Comparison of ENCODE assay signal across 9 mouse cellular contexts in the genomic region with DNA sequence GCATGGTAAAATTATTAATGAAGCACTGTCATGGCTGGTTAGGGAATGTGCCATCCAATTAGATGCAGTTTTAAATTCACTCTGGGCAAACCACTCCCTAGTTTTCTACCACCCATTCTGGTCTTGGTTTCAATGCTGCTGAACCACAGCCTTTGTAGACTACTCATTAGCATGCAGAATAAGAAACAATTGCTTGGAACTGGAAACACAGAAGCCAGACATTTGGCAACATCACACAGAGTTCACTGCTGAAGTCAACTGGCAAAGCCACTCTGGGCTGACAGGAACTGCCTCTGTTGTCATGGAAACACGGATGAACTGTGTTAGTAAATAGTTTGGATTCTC. TPM values are rescaled to one million over a fixed set of nuclear protein-coding genes. Genes with fewer than 3 reads are reported as not detected.
A peak's percentile ranks its signal among the peaks of the same experiment; 100 is the strongest.
DNase-seq lines count a peak whose midpoint lies in the region; ATAC-seq lines count a peak whose summit lies in the region.
"Had no signal": no experiment of that assay in that cellular context is flagged by ENCODE, and none has a peak within 500 bp of the region (broad histone marks: within the 10 kb centered on the region; RNA-seq: fewer than 3 reads in every experiment).

No protein-coding gene starts in this region.

- intact Hi-C loops in left cerebral cortex, postnatal 25 days (cut with DNase I): loop anchor here (2.0 kb wide), 1 partner anchor 50 kb away; the partner anchor contains the start of gene Mapk10

- H3K9me3 ChIP-seq in forebrain, embryonic 14.5 days (replicated peaks; ENCODE audit: control insufficient read depth, low read length): no peaks in the 10 kb centered on the region

- DNase-seq in right cerebral cortex, adult 2 months (ENCODE audit: low spot score in 2 of 2): peak; percentile 45 to 52
- no peak for DNase-seq in right cerebral cortex, postnatal 25 days
- peak; percentile 96 for DNase-seq in forebrain, embryonic 14.5 days (ENCODE audit: low spot score)
- peak; percentile 58 to 75 for DNase-seq in left cerebral cortex, postnatal 25 days (ENCODE audit: low spot score in 2 of 2)
- DNase-seq in retina, postnatal 1 day: peak; percentile 83
- no peak for DNase-seq in spleen, adult 12 weeks (ENCODE audit: low spot score)
- no peak for DNase-seq in kidney, postnatal 10 days
- DNase-seq in adrenal gland, adult 18-20 months (ENCODE audit: low spot score in 2 of 2): no peak

- H3K4me2 ChIP-seq in forebrain, embryonic 14.5 days (ENCODE audit: low read length): peak overlapping the region; percentile 26

- H3K36me3 ChIP-seq in forebrain, embryonic 14.5 days (ENCODE audit: control insufficient read depth, insufficient read depth, low read length): no peaks in the 10 kb centered on the region

- peak overlapping the region; percentile 92 for H3K27ac ChIP-seq in forebrain, embryonic 14.5 days (ENCODE audit: low read depth, low read length)
- H3K27ac ChIP-seq: macrophage had no signal

- H3K4me3 ChIP-seq in forebrain, embryonic 14.5 days (ENCODE audit: low read depth, low read length): no peak overlapping the region

- peak; percentile 92 for ATAC-seq in forebrain, embryonic 14.5 days

- H3K27me3 ChIP-seq in forebrain, embryonic 14.5 days (replicated peaks; ENCODE audit: control insufficient read depth, insufficient read depth, low read length): no peaks in the 10 kb centered on the region

- H3K4me1 ChIP-seq in forebrain, embryonic 14.5 days (ENCODE audit: control insufficient read depth, insufficient read depth, low read length): peaks cover 31% of the 10 kb centered on the region

- 8% methylated on average over 1 of the region's 1 CpGs for WGBS in forebrain, embryonic 14.5 days

- no peak overlapping the region for H3K9ac ChIP-seq in forebrain, embryonic 14.5 days (ENCODE audit: low read length)

RNA-seq across cellular contexts. Expression of gene Mapk10, which starts 50.0 kb away (rescaled TPM):
- 61.3 and 85.6 TPM in 2 replicates for polyA plus RNA-seq in forebrain, embryonic 14.5 days (2014; fragmentation: Nextera tagmentation; extraction: Ambion mirVana)
- 100 to 1,000 TPM; 466 to 482 TPM for total RNA-seq in left cerebral cortex, postnatal 25 days (2021)
- 1 to 10 TPM; 5.7 to 9.8 TPM for total RNA-seq in adrenal gland, adult 18-20 months (2021)
- polyA plus RNA-seq: macrophage had no signal

Comparison
In these comparisons a context has a peak if more than half of its experiments do, and no peak if none do; other contexts are left out.
1. DNase-seq: peak in right cerebral cortex, adult 2 months (2 of 2), forebrain, embryonic 14.5 days (single experiment), left cerebral cortex, postnatal 25 days (2 of 2) and retina, postnatal 1 day (single experiment); none in right cerebral cortex, postnatal 25 days (single experiment), spleen, adult 12 weeks (single experiment), kidney, postnatal 10 days (single experiment) and adrenal gland, adult 18-20 months (0 of 2).
2. RNA of gene Mapk10, which starts 50.0 kb away (total RNA-seq): 466 to 482 TPM in left cerebral cortex, postnatal 25 days; 5.7 to 9.8 TPM in adrenal gland, adult 18-20 months; every median in the first group is over 10 times any median in the second.